Mouse (Mus musculus): ENCODE results near the gene Zc3h13. TPM values are rescaled to one million over a fixed set of nuclear protein-coding genes. Genes with fewer than 3 reads are reported as not detected.
A peak's percentile ranks its signal among the peaks of the same experiment; 100 is the strongest.

The Zc3h13 gene
- polyA plus RNA-seq, 1 experiment from 2014 or later = 40.1 TPM

- Histone ChIP-seq H3K4me3 (replicated peaks; ENCODE audit: low read depth, low read length) (no peak overlapping the region), H3K4me2 (ENCODE audit: low read length) (no peak overlapping the region), H3K4me1 (ENCODE audit: control insufficient read depth, insufficient read depth, low read length) (no peaks in the 10 kb centered on the region), H3K36me3 (ENCODE audit: control insufficient read depth, insufficient read depth, low read length) (0 out of 2 replicates have a peak, but pooled peaks cover 8% of the 10 kb centered on the region), H3K9me3 (ENCODE audit: control insufficient read depth, low read length) (no peaks in the 10 kb centered on the region), H3K27ac (replicated peaks; ENCODE audit: low read depth, low read length) (no peak overlapping the region), H3K27me3 (ENCODE audit: control insufficient read depth, insufficient read depth, low read length) (no peaks in the 10 kb centered on the region), H3K9ac (replicated peaks; ENCODE audit: low read length) (no peak overlapping the region)
- WGBS = 69% methylated on average over 5 of the region's 5 CpGs
- ATAC-seq (ENCODE audit: low FRiP score, low TSS enrichment) = no peak
- DNase-seq = peak; percentile 73
Measured at GRCm38 (mm10) chr14:75309336-75309992, 25.3 kb downstream of the Zc3h13 start.

- DNase-seq (no peak), ATAC-seq (ENCODE audit: low FRiP score, low TSS enrichment) (no peak)
- H3K9me3 ChIP-seq (ENCODE audit: control insufficient read depth, low read length) = no peaks in the 10 kb centered on the region
- 0 out of 2 replicates have a peak, but pooled peaks cover 7% of the 10 kb centered on the region for H3K36me3 ChIP-seq (ENCODE audit: control insufficient read depth, insufficient read depth, low read length)
- no peak overlapping the region for H3K4me2 ChIP-seq (ENCODE audit: low read length)
- H3K27me3 ChIP-seq (ENCODE audit: control insufficient read depth, insufficient read depth, low read length) = no peaks in the 10 kb centered on the region
- WGBS = 61% methylated on average over 2 of the region's 2 CpGs
- no peak overlapping the region for H3K27ac ChIP-seq (replicated peaks; ENCODE audit: low read depth, low read length)
- H3K4me3 ChIP-seq (replicated peaks; ENCODE audit: low read depth, low read length) = no peak overlapping the region
- H3K9ac ChIP-seq (replicated peaks; ENCODE audit: low read length) = no peak overlapping the region
- H3K4me1 ChIP-seq (ENCODE audit: control insufficient read depth, insufficient read depth, low read length) = no peaks in the 10 kb centered on the region
Measured at GRCm38 (mm10) chr14:75314484-75314883, 30.3 kb downstream of the Zc3h13 start.

GRCm38 (mm10) chr14:75318736-75319135 lies 34.6 kb downstream of the Zc3h13 start:
- no peaks in the 10 kb centered on the region for H3K27me3 ChIP-seq (ENCODE audit: control insufficient read depth, insufficient read depth, low read length)
- no peaks in the 10 kb centered on the region for H3K4me1 ChIP-seq (ENCODE audit: control insufficient read depth, insufficient read depth, low read length)
- no peak for DNase-seq
- H3K27ac ChIP-seq (replicated peaks; ENCODE audit: low read depth, low read length) = no peak overlapping the region
- H3K4me2 ChIP-seq (ENCODE audit: low read length) = no peak overlapping the region
- peaks cover 21% of the 10 kb centered on the region for H3K36me3 ChIP-seq (ENCODE audit: control insufficient read depth, insufficient read depth, low read length)
- H3K4me3 ChIP-seq (replicated peaks; ENCODE audit: low read depth, low read length) = no peak overlapping the region
- 91% methylated on average over 2 of the region's 2 CpGs for WGBS
- H3K9me3 ChIP-seq (ENCODE audit: control insufficient read depth, low read length) = no peaks in the 10 kb centered on the region
- H3K9ac ChIP-seq (replicated peaks; ENCODE audit: low read length) = no peak overlapping the region
- ATAC-seq (ENCODE audit: low FRiP score, low TSS enrichment) = no peak

GRCm38 (mm10) chr14:75320269-75320668 lies 36.1 kb downstream of the Zc3h13 start:
- Histone ChIP-seq H3K4me2 (ENCODE audit: low read length) (no peak overlapping the region), H3K27me3 (ENCODE audit: control insufficient read depth, insufficient read depth, low read length) (no peaks in the 10 kb centered on the region), H3K27ac (replicated peaks; ENCODE audit: low read depth, low read length) (no peak overlapping the region), H3K9me3 (ENCODE audit: control insufficient read depth, low read length) (no peaks in the 10 kb centered on the region), H3K36me3 (ENCODE audit: control insufficient read depth, insufficient read depth, low read length) (peaks cover 33% of the 10 kb centered on the region), H3K9ac (replicated peaks; ENCODE audit: low read length) (no peak overlapping the region), H3K4me1 (ENCODE audit: control insufficient read depth, insufficient read depth, low read length) (no peaks in the 10 kb centered on the region), H3K4me3 (replicated peaks; ENCODE audit: low read depth, low read length) (no peak overlapping the region)
- no peak for DNase-seq
- ATAC-seq (ENCODE audit: low FRiP score, low TSS enrichment) = no peak
- WGBS = 95% methylated on average over 5 of the region's 5 CpGs

- peaks cover 51% of the 10 kb centered on the region for H3K36me3 ChIP-seq (ENCODE audit: control insufficient read depth, insufficient read depth, low read length)
- H3K4me1 ChIP-seq (ENCODE audit: control insufficient read depth, insufficient read depth, low read length) = no peaks in the 10 kb centered on the region
- no peaks in the 10 kb centered on the region for H3K9me3 ChIP-seq (ENCODE audit: control insufficient read depth, low read length)
- H3K27me3 ChIP-seq (ENCODE audit: control insufficient read depth, insufficient read depth, low read length) = no peaks in the 10 kb centered on the region
- no peak overlapping the region for H3K4me2 ChIP-seq (ENCODE audit: low read length)
- ATAC-seq (ENCODE audit: low FRiP score, low TSS enrichment) (no peak), DNase-seq (no peak)
- H3K27ac ChIP-seq (replicated peaks; ENCODE audit: low read depth, low read length) = no peak overlapping the region
- no peak overlapping the region for H3K4me3 ChIP-seq (replicated peaks; ENCODE audit: low read depth, low read length)
- WGBS = 98% methylated on average over 32 of the region's 32 CpGs
- no peak overlapping the region for H3K9ac ChIP-seq (replicated peaks; ENCODE audit: low read length)
Measured at GRCm38 (mm10) chr14:75323354-75323753, 39.2 kb downstream of the Zc3h13 start.

GRCm38 (mm10) chr14:75328062-75328461 lies 43.9 kb downstream of the Zc3h13 start:
- no peaks in the 10 kb centered on the region for H3K9me3 ChIP-seq (ENCODE audit: control insufficient read depth, low read length)
- no peak for ATAC-seq (ENCODE audit: low FRiP score, low TSS enrichment)
- peaks cover 71% of the 10 kb centered on the region for H3K36me3 ChIP-seq (ENCODE audit: control insufficient read depth, insufficient read depth, low read length)
- no peak overlapping the region for H3K4me3 ChIP-seq (replicated peaks; ENCODE audit: low read depth, low read length)
- no peaks in the 10 kb centered on the region for H3K4me1 ChIP-seq (ENCODE audit: control insufficient read depth, insufficient read depth, low read length)
- no peak overlapping the region for H3K4me2 ChIP-seq (ENCODE audit: low read length)
- WGBS = 86% methylated on average over 8 of the region's 8 CpGs
- H3K27me3 ChIP-seq (ENCODE audit: control insufficient read depth, insufficient read depth, low read length) = no peaks in the 10 kb centered on the region
- no peak for DNase-seq
- no peak overlapping the region for H3K9ac ChIP-seq (replicated peaks; ENCODE audit: low read length)
- no peak overlapping the region for H3K27ac ChIP-seq (replicated peaks; ENCODE audit: low read depth, low read length)

GRCm38 (mm10) chr14:75330621-75331020 lies 46.4 kb downstream of the Zc3h13 start:
- Histone ChIP-seq H3K9ac (replicated peaks; ENCODE audit: low read length) (no peak overlapping the region), H3K9me3 (ENCODE audit: control insufficient read depth, low read length) (no peaks in the 10 kb centered on the region), H3K36me3 (ENCODE audit: control insufficient read depth, insufficient read depth, low read length) (peaks cover 55% of the 10 kb centered on the region), H3K27me3 (ENCODE audit: control insufficient read depth, insufficient read depth, low read length) (no peaks in the 10 kb centered on the region), H3K4me3 (replicated peaks; ENCODE audit: low read depth, low read length) (no peak overlapping the region), H3K4me2 (ENCODE audit: low read length) (no peak overlapping the region), H3K4me1 (ENCODE audit: control insufficient read depth, insufficient read depth, low read length) (no peaks in the 10 kb centered on the region), H3K27ac (replicated peaks; ENCODE audit: low read depth, low read length) (no peak overlapping the region)
- 81% methylated on average over 6 of the region's 6 CpGs for WGBS
- DNase-seq (peak; percentile 47), ATAC-seq (ENCODE audit: low FRiP score, low TSS enrichment) (no peak)

- H3K9ac ChIP-seq (replicated peaks; ENCODE audit: low read length) = no peak overlapping the region
- DNase-seq (no peak), ATAC-seq (ENCODE audit: low FRiP score, low TSS enrichment) (no peak)
- H3K27ac ChIP-seq (replicated peaks; ENCODE audit: low read depth, low read length) = no peak overlapping the region
- H3K4me3 ChIP-seq (replicated peaks; ENCODE audit: low read depth, low read length) = no peak overlapping the region
- WGBS = 95% methylated on average over 4 of the region's 4 CpGs
- H3K27me3 ChIP-seq (ENCODE audit: control insufficient read depth, insufficient read depth, low read length) = no peaks in the 10 kb centered on the region
- H3K36me3 ChIP-seq (ENCODE audit: control insufficient read depth, insufficient read depth, low read length) = peaks cover 66% of the 10 kb centered on the region
- no peaks in the 10 kb centered on the region for H3K9me3 ChIP-seq (ENCODE audit: control insufficient read depth, low read length)
- no peak overlapping the region for H3K4me2 ChIP-seq (ENCODE audit: low read length)
- H3K4me1 ChIP-seq (ENCODE audit: control insufficient read depth, insufficient read depth, low read length) = no peaks in the 10 kb centered on the region
Measured at GRCm38 (mm10) chr14:75334321-75334720, 50.1 kb downstream of the Zc3h13 start.

- no peaks in the 10 kb centered on the region for H3K4me1 ChIP-seq (ENCODE audit: control insufficient read depth, insufficient read depth, low read length)
- H3K27me3 ChIP-seq (ENCODE audit: control insufficient read depth, insufficient read depth, low read length) = no peaks in the 10 kb centered on the region
- DNase-seq = no peak
- WGBS = 94% methylated on average over 2 of the region's 2 CpGs
- no peak overlapping the region for H3K4me3 ChIP-seq (replicated peaks; ENCODE audit: low read depth, low read length)
- H3K36me3 ChIP-seq (ENCODE audit: control insufficient read depth, insufficient read depth, low read length) = peaks cover 48% of the 10 kb centered on the region
- H3K9me3 ChIP-seq (ENCODE audit: control insufficient read depth, low read length) = no peaks in the 10 kb centered on the region
- ATAC-seq (ENCODE audit: low FRiP score, low TSS enrichment) = no peak
- no peak overlapping the region for H3K9ac ChIP-seq (replicated peaks; ENCODE audit: low read length)
- no peak overlapping the region for H3K27ac ChIP-seq (replicated peaks; ENCODE audit: low read depth, low read length)
- H3K4me2 ChIP-seq (ENCODE audit: low read length) = no peak overlapping the region
Measured at GRCm38 (mm10) chr14:75337884-75338283, 53.7 kb downstream of the Zc3h13 start.

All from midbrain, embryonic 14.5 days (tissue).